Mouse (Mus musculus) thymus, adult 2 months (tissue): Measurements from ENCODE around the gene Ssxa1. TPM values are rescaled to one million over a fixed set of nuclear protein-coding genes. Genes with fewer than 3 reads are reported as not detected.
A peak's percentile ranks its signal among the peaks of the same experiment; 100 is the strongest.
"Not testable (repeated sequence)": the region's sequence is repeated elsewhere in the genome, so short reads cannot be mapped to it uniquely, and the experiment has no call there.

Experiments
- DNase-seq: peaks from one replicate; pipeline ENCODE4 v3.0.0; 2021
- H3K27ac ChIP-seq: fragments of 200-500 bp; 2 replicates; pipeline ENCODE4 v1.5.1; 2012; ENCODE audit warnings: low read length, control low read depth; ENCODE audit not compliant: control insufficient read depth, insufficient read depth
- H3K27me3 ChIP-seq: fragments of 200-500 bp; 2 replicates; pipeline ENCODE4 v1.6.1; 2012; ENCODE audit warnings: mild to moderate bottlenecking, low read length, moderate library complexity, mixed read lengths; ENCODE audit not compliant: control insufficient read depth, insufficient read depth
- H3K36me3 ChIP-seq: fragments of 200-500 bp; 2 replicates; pipeline ENCODE4 v1.6.1; 2012; ENCODE audit warnings: mild to moderate bottlenecking, low read length, moderate library complexity; ENCODE audit not compliant: control insufficient read depth, insufficient read depth
- H3K4me1 ChIP-seq: fragments of 200-500 bp; replicated peaks from 2 replicates; pipeline ENCODE4 v1.6.1; 2012; ENCODE audit warnings: low read length; ENCODE audit not compliant: control insufficient read depth, insufficient read depth
- H3K4me3 ChIP-seq: fragments of 200-500 bp; 2 replicates; pipeline ENCODE4 v1.5.1; 2012; ENCODE audit warnings: mild to moderate bottlenecking, low read length, control low read depth, moderate library complexity; ENCODE audit not compliant: control insufficient read depth, insufficient read depth
- CTCF ChIP-seq: fragments of 200-500 bp; IDR thresholded peaks from 2 replicates; pipeline ENCODE4 v1.5.1; 2012; ENCODE audit warnings: mild to moderate bottlenecking, control low read depth, low read length, moderate library complexity, borderline replicate concordance; ENCODE audit not compliant: control insufficient read depth, poor library complexity, insufficient read depth; ENCODE audit errors: extremely low read depth
- POLR2A ChIP-seq: fragments of 200-500 bp; IDR thresholded peaks from 2 replicates; pipeline ENCODE4 v1.6.1; 2012; ENCODE audit warnings: mild to moderate bottlenecking, low read length, control low read depth, moderate library complexity; ENCODE audit not compliant: control insufficient read depth, poor library complexity, insufficient read depth; ENCODE audit errors: extremely low read depth
- WGBS: fragments of 180-500 bp; shearing (Covaris S2); methylation state at CpG from one replicate; pipeline ENCODE4 v1.1.7; 2018; 5-methylcytosine and 5-hydroxymethylcytosine counted together
- polyA plus RNA-seq: library from polyadenylated mRNA; depleted of rRNA; stranded (reverse); fragments of >200 nt; gene quantifications from 2 replicates; pipeline ENCODE4 v1.2.3, GENCODE M21; 2012; rRNA removed

The Ssxa1 gene
- polyA plus RNA-seq = not detected in 2 replicates

GRCm38 (mm10) chrX:21115520-21115919, at the start of gene Ssxa1:
Gene Ssxa1, plus strand, starts transcription at chrX:21115820.
- DNase-seq = no peak
- H3K27me3 ChIP-seq = no peaks in the 10 kb centered on the region
- no peaks in the 10 kb centered on the region for H3K4me1 ChIP-seq
- TF ChIP-seq POLR2A = no peak
- no peak for TF ChIP-seq CTCF
- H3K4me3 ChIP-seq = no peak within 1 kb of the TSS
- H3K27ac ChIP-seq = no peak within 1 kb of the TSS
- H3K36me3 ChIP-seq = no peaks in the 10 kb centered on the region
- WGBS = 85% methylated on average over 4 of the region's 4 CpGs

GRCm38 (mm10) chrX:21068106-21068505, 47.5 kb upstream of the Ssxa1 start, which contains the start of gene Spaca5:
Gene Spaca5, plus strand, starts transcription at chrX:21068406.
- Histone ChIP-seq H3K27me3 (no peaks in the 10 kb centered on the region), H3K27ac (no peak within 1 kb of the TSS), H3K4me1 (no peaks in the 10 kb centered on the region), H3K36me3 (no peaks in the 10 kb centered on the region), H3K4me3 (no peak within 1 kb of the TSS)
- DNase-seq = no peak
- TF ChIP-seq POLR2A (no peak), CTCF (no peak)

- no peak for DNase-seq
- Histone ChIP-seq H3K27me3 (no peaks in the 10 kb centered on the region), H3K4me1 (peaks cover 3% of the 10 kb centered on the region), H3K27ac (peak overlapping the region; percentile 54; the same call in 1 of the 2 replicates), H3K36me3 (no peaks in the 10 kb centered on the region), H3K4me3 (peak overlapping the region; percentile 52)
- WGBS = 31% methylated on average over 6 of the region's 6 CpGs
- no peak for TF ChIP-seq CTCF
- no peak for TF ChIP-seq POLR2A
These were observed 27.0 kb upstream of the Ssxa1 start for GRCm38 (mm10) chrX:21088645-21088982.

GRCm38 (mm10) chrX:21088983-21089866, 26.4 kb upstream of the Ssxa1 start, which contains the start of gene Zfp300:
Gene Zfp300, minus strand, starts transcription at chrX:21089527.
- Histone ChIP-seq H3K4me3 (peak within 1 kb of the TSS; percentile 52), H3K27ac (peak within 1 kb of the TSS; percentile 54; the same call in 1 of the 2 replicates), H3K4me1 (peaks cover 3% of the 10 kb centered on the region), H3K36me3 (no peaks in the 10 kb centered on the region), H3K27me3 (no peaks in the 10 kb centered on the region)
- 3% methylated on average over 27 of the region's 27 CpGs for WGBS
- TF ChIP-seq POLR2A (no peak), CTCF (no peak)
- peak; percentile 48 for DNase-seq

GRCm38 (mm10) chrX:21089867-21090239, 25.8 kb upstream of the Ssxa1 start:
- 59% methylated on average over 7 of the region's 7 CpGs for WGBS
- H3K27me3 ChIP-seq = no peaks in the 10 kb centered on the region
- peaks cover 3% of the 10 kb centered on the region for H3K4me1 ChIP-seq
- H3K4me3 ChIP-seq = no peak overlapping the region
- no peaks in the 10 kb centered on the region for H3K36me3 ChIP-seq
- TF ChIP-seq POLR2A (no peak), CTCF (no peak)
- no peak for DNase-seq
- H3K27ac ChIP-seq = no peak overlapping the region

- WGBS = 97% methylated on average over 18 of the region's 25 CpGs
- not testable (repeated sequence) for H3K4me1 ChIP-seq
These were observed 31.1 kb downstream of the Ssxa1 start for GRCm38 (mm10) chrX:21146675-21147074.

More at GRCm38 (mm10) chrX:21146675-21147074, 31.1 kb downstream of the Ssxa1 start:
- not testable (repeated sequence) for H3K27ac ChIP-seq, H3K4me3 ChIP-seq, H3K36me3 ChIP-seq, DNase-seq, H3K27me3 ChIP-seq

Other genes starting within 250 kb of the Ssxa1 start
- 8.3 and 12.0 TPM in 2 replicates for gene Timp1, start 245.7 kb upstream of the Ssxa1 start, polyA plus RNA-seq
- 0.67 and 0.88 TPM in 2 replicates for gene Syn1, start 194.8 kb upstream of the Ssxa1 start, polyA plus RNA-seq
- gene Cfp, start 184.3 kb upstream of the Ssxa1 start, polyA plus RNA-seq = 80.6 and 81.6 TPM in 2 replicates
- gene Elk1, start 165.2 kb upstream of the Ssxa1 start, polyA plus RNA-seq = 17.4 and 19.4 TPM in 2 replicates
- gene Uxt, start 153.8 kb upstream of the Ssxa1 start, polyA plus RNA-seq = 18.7 and 23.4 TPM in 2 replicates
- 1.5 and 2.3 TPM in 2 replicates for gene Zfp182, start 53.5 kb upstream of the Ssxa1 start, polyA plus RNA-seq
- not detected in 2 replicates for gene Spaca5, start 47.4 kb upstream of the Ssxa1 start, polyA plus RNA-seq
- 0.05 TPM in 2 replicates for gene Zfp300, start 26.3 kb upstream of the Ssxa1 start, polyA plus RNA-seq
- gene Gm21876, start 59.8 kb downstream of the Ssxa1 start, polyA plus RNA-seq = not detected in 2 replicates